In the genomic region with DNA sequence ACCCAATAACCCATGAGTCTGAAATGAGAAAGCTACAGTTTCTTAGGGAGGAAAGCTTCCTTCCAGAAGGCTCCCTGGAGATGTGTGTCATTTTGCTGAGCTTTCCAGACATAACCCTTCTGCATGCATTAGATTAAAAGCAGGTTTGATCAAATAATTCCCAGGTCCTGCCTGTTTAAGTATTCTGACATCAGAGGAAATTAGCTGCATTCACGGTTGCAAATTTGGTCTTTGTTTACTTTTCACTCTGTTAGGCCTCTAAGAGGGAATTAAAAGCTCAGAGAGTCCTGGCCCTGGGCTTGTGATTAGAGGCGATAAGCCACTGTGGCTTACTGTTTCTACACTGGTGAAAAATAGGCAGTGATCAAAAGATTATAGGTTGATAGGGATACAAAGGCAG, we compare ENCODE assay signal across 14 mouse cellular contexts. TPM values are rescaled to one million over a fixed set of nuclear protein-coding genes. Genes with fewer than 3 reads are reported as not detected.
A peak's percentile ranks its signal among the peaks of the same experiment; 100 is the strongest.
DNase-seq lines count a peak whose midpoint lies in the region; ATAC-seq and TF ChIP-seq lines count a peak whose summit lies in the region.
"Had no signal": no experiment of that assay in that cellular context is flagged by ENCODE, and none has a peak within 500 bp of the region (broad histone marks: within the 10 kb centered on the region; RNA-seq: fewer than 3 reads in every experiment).

No protein-coding gene starts in this region.

- DNase-seq in heart, adult 11 months = peak; percentile 45
- no peak for DNase-seq in heart, embryonic 10.5 days (ENCODE audit: low spot score)
- DNase-seq in embryo, embryonic 9.5 days (ENCODE audit: extremely low spot score) = peak; percentile 6
- peak; percentile 4 for DNase-seq in midbrain, postnatal 0 days (ENCODE audit: low spot score)
- no peak for DNase-seq in right cerebral cortex, postnatal 4 days
- no peak for DNase-seq in kidney, postnatal 36 days
- DNase-seq: adrenal gland, adult 8-10 months; cerebellum, postnatal 14 days; kidney, adult 11 months; liver, embryonic 13.5 days had no signal

- H3K4me2 ChIP-seq in hindbrain, embryonic 13.5 days = no peak overlapping the region
- H3K4me2 ChIP-seq in midbrain, postnatal 0 days (ENCODE audit: low read depth, low read length, poor library complexity, severe bottlenecking) = no peak overlapping the region
- H3K4me2 ChIP-seq: liver, embryonic 13.5 days had no signal

- no peak overlapping the region for H3K9ac ChIP-seq in hindbrain, embryonic 13.5 days
- no peak overlapping the region for H3K9ac ChIP-seq in midbrain, postnatal 0 days (replicated peaks; ENCODE audit: low read length, poor library complexity, severe bottlenecking)
- H3K9ac ChIP-seq: liver, embryonic 13.5 days had no signal

- no peak for ATAC-seq in hindbrain, embryonic 13.5 days (ENCODE audit: low FRiP score)
- ATAC-seq in midbrain, postnatal 0 days (ENCODE audit: low FRiP score) = no peak
- no peak for ATAC-seq in granulocyte monocyte progenitor cell, adult 5-6 weeks (replicated peaks; ENCODE audit: poor library complexity, severe bottlenecking)
- ATAC-seq: lung, postnatal 0 days had no signal

- no peaks in the 10 kb centered on the region for H3K4me1 ChIP-seq in heart, embryonic 10.5 days
- peaks cover 17% of the 10 kb centered on the region for H3K4me1 ChIP-seq in hindbrain, embryonic 13.5 days (replicated peaks)
- no peaks in the 10 kb centered on the region for H3K4me1 ChIP-seq in midbrain, postnatal 0 days (ENCODE audit: insufficient read depth, low read length)

- H3K27ac ChIP-seq in heart, embryonic 10.5 days = no peak overlapping the region
- H3K27ac ChIP-seq in hindbrain, embryonic 13.5 days = peak overlapping the region; percentile 99
- no peak overlapping the region for H3K27ac ChIP-seq in midbrain, postnatal 0 days (ENCODE audit: low read depth, low read length)
- H3K27ac ChIP-seq: liver, embryonic 13.5 days had no signal

- no peaks in the 10 kb centered on the region for H3K9me3 ChIP-seq in heart, embryonic 10.5 days
- no peaks in the 10 kb centered on the region for H3K9me3 ChIP-seq in hindbrain, embryonic 13.5 days
- H3K9me3 ChIP-seq in midbrain, postnatal 0 days (ENCODE audit: low read length) = no peaks in the 10 kb centered on the region
- H3K9me3 ChIP-seq: liver, embryonic 13.5 days had no signal

- H3K36me3 ChIP-seq in heart, embryonic 10.5 days = no peaks in the 10 kb centered on the region
- no peaks in the 10 kb centered on the region for H3K36me3 ChIP-seq in hindbrain, embryonic 13.5 days
- no peaks in the 10 kb centered on the region for H3K36me3 ChIP-seq in midbrain, postnatal 0 days (ENCODE audit: insufficient read depth, low read length)
- H3K36me3 ChIP-seq: liver, embryonic 13.5 days had no signal

- 28% methylated on average over 2 of the region's 2 CpGs for WGBS in heart, embryonic 10.5 days
- 7% methylated on average over 2 of the region's 2 CpGs for WGBS in hindbrain, embryonic 13.5 days
- WGBS in midbrain, postnatal 0 days = 23% methylated on average over 2 of the region's 2 CpGs

- no peaks in the 10 kb centered on the region for H3K27me3 ChIP-seq in heart, embryonic 10.5 days (ENCODE audit: insufficient read depth, poor library complexity, severe bottlenecking)
- H3K27me3 ChIP-seq in hindbrain, embryonic 13.5 days = no peaks in the 10 kb centered on the region
- H3K27me3 ChIP-seq in midbrain, postnatal 0 days (ENCODE audit: insufficient read depth, low read length) = no peaks in the 10 kb centered on the region

- TF ChIP-seq CTCF in midbrain, postnatal 0 days (IDR thresholded peaks at IDR 0.05) = no peak

- no peak overlapping the region for H3K4me3 ChIP-seq in heart, embryonic 10.5 days
- no peak overlapping the region for H3K4me3 ChIP-seq in hindbrain, embryonic 13.5 days
- no peak overlapping the region for H3K4me3 ChIP-seq in midbrain, postnatal 0 days (ENCODE audit: low read depth, low read length)
- H3K4me3 ChIP-seq: liver, embryonic 13.5 days had no signal

RNA-seq across cellular contexts. Expression of a gene that starts 1.2 kb away (rescaled TPM):
- polyA plus RNA-seq in heart, embryonic 10.5 days (2016; fragmentation: Nextera tagmentation; extraction: Ambion mirVana) = 2.7 TPM in 2 replicates
- polyA plus RNA-seq in hindbrain, embryonic 13.5 days (2015; fragmentation: Nextera tagmentation; extraction: Ambion mirVana) = 55.1 and 61.7 TPM in 2 replicates
- 27.3 and 39.0 TPM in 2 replicates for total RNA-seq in midbrain, postnatal 0 days (2014; rRNA removed)
- 17.1 and 17.3 TPM in 2 replicates for polyA plus RNA-seq in midbrain, postnatal 0 days (2015; fragmentation: Nextera tagmentation; extraction: Ambion mirVana)
- total RNA-seq in granulocyte monocyte progenitor cell, adult 5-6 weeks (2014; fragmentation: Nextera tagmentation) = not detected in 2 replicates
- total RNA-seq in granulocyte monocyte progenitor cell, adult 5-6 weeks (2017) = not detected in 2 replicates
- total RNA-seq: neutrophil, adult 5-6 weeks had no signal

Comparison
In these comparisons a context has a peak if more than half of its experiments do, and no peak if none do; other contexts are left out.
1. DNase-seq: peak in heart, adult 11 months (single experiment), embryo, embryonic 9.5 days (single experiment) and midbrain, postnatal 0 days (single experiment); none in heart, embryonic 10.5 days (single experiment), right cerebral cortex, postnatal 4 days (single experiment) and kidney, postnatal 36 days (0 of 2).